Mouse (Mus musculus): ENCODE data around the gene Gm12666.
"Not testable (repeated sequence)": the region's sequence is repeated elsewhere in the genome, so short reads cannot be mapped to it uniquely, and the experiment has no call there.

Gm12666 gene

DNA sequence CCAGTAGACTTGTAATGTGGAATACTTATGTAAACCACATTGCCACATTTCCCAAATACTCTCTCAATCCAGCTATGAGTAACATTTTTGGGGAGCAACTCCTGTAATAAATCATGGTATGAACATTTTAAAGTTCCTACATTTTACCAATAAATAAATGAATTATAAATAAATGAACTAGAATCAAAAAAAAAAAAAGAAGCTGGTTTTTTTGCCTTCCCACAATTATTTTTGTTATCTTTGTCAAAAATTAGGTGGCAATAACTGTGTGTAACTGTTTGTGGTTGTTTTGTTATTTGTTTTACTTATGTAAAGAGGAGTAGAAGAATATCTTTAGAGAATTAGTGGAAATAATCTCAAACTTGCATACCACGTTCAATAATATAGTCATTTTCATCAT is at the start of gene Gm12666:
Gene Gm12666, minus strand, starts transcription at position 101 of the 400 bp plus-strand sequence.
- not testable (repeated sequence) for DNase-seq (ENCODE audit: low spot score in 2 of 2)

DNA sequence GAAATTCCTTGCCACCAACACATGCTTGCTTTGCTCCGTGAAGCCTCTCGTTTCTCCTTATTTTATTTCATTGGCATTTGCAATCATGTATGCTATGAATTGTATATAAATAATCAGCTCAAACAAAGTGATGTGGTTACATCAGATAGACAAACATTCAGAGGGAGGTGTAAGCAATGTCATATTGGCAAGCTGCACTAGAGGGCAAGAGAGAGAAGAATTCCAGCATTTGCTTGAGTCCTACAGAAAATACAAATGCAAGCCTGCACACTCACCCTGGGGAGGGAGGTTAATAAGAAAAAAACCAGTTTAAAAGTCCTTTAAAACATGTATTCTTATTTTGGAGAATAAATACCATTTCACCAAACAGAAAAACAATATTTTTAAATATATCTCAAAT is 34.8 kb upstream of the Gm12666 start:
- no peak for DNase-seq (ENCODE audit: low spot score in 2 of 2)

DNA sequence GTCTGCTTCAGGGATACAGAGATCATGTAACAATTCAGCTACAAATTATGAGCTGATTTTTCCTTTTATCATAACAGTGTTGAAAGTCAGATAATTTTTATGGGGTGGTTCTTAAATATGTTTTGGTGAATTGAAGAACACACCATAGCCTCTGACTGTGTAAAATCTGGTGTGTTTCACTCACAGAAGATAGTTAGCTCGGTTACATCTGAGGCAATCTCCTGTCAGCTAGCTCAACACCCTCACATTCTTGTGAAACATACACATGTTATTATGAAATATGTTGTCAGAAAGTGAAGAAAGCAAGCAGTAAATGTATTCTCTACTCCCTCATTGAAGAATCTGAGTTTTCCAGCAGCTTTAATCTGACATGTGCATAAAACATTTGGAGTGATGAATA is 24.7 kb upstream of the Gm12666 start:
- no peak for DNase-seq (ENCODE audit: low spot score in 2 of 2)

DNA sequence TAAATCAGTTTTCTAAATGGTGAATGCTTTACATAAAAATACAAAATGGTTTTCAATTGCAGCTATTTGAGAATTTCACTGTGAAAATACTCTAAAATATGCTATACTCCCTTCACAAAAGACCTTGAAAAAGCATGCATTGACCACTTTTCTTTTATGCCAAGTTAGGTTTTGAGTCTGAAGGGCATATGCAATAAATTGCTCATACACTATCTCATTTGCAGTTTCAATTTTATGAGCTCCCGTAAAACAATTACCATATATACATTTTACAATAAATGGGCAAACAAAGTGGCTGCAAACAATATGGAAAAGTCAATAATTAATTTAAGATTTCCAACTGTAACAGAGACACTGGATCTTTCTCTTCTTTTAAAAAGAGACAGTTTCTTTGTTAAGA is 38.9 kb downstream of the Gm12666 start:
- no peak for DNase-seq (ENCODE audit: low spot score in 2 of 2)

DNA sequence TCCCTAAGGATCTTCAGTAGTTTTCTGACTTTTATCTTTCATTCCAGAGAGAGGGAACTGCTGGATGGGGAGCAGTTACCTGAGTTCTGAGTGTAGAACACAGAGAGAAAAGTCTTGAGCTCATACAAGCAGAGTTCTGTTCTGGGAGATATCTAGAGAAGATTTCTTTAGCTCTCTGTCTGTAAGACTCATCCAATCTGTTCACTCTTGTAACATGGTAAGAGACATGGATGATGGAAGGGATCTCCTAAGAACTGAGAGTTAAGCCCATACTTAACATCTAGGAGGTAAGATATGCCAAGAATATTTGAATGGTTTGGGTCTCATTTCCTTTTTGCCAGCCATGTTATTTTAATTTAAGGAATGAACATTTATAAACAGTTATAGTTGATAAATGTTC is 44.4 kb downstream of the Gm12666 start, which contains the start of gene Izumo3:
Gene Izumo3, minus strand, starts transcription at position 101 of the 400 bp plus-strand sequence.
- no peak for DNase-seq (ENCODE audit: low spot score in 2 of 2)
